Mouse (Mus musculus) lung, postnatal 0 days (tissue): ENCODE measurements around the gene Atp5h.

ENCODE experiments used
- CTCF ChIP-seq: IDR thresholded peaks from 2 replicates; pipeline ENCODE4 v1.5.1; 2016; ENCODE audit warnings: antibody characterized with exemption, mild to moderate bottlenecking
- EP300 ChIP-seq: IDR thresholded peaks from 2 replicates; pipeline ENCODE4 v1.6.1; 2016; ENCODE audit warnings: antibody characterized with exemption, mild to moderate bottlenecking, control low read depth

- TF ChIP-seq CTCF (no peak), EP300 (no peak)
Observed at GRCm38 (mm10) chr11:115450176-115450575, 30.4 kb upstream of the Atp5h start.
